Mouse (Mus musculus): ENCODE results near the gene Adipor2.

GRCm38 (mm10) chr6:119400649-119401048 is 16.9 kb downstream of the Adipor2 start:
- TF ChIP-seq ZC3H11A (IDR thresholded peaks at IDR 0.05; ENCODE audit: borderline replicate concordance, low read depth, low read length) (no peak), MAFK (IDR thresholded peaks at IDR 0.05; ENCODE audit: insufficient read depth, low read depth, low read length) (no peak)
